ENCODE assay signal across 15 mouse cellular contexts in genomic region chr12:11887291-11887690, GRCm38 (mm10).
"Had no signal": no experiment of that assay in that cellular context is flagged by ENCODE, and none has a peak within 500 bp of the region (broad histone marks: within the 10 kb centered on the region; RNA-seq: fewer than 3 reads in every experiment).

No protein-coding gene starts in this region.

- DNase-seq: kidney, adult 8-10 months; kidney, postnatal 10 days; kidney, postnatal 4 days; liver; lung, adult 18-20 months; lung, postnatal 14 days; right cerebral cortex, adult 18-20 months; right cerebral cortex, postnatal 14 days; right cerebral cortex, postnatal 4 days; thymus, adult 2 months; thymus, postnatal 14 days; thymus, postnatal 4 days had no signal

- ATAC-seq: liver, embryonic 12.5 days; midbrain, embryonic 13.5 days; midbrain, embryonic 16.5 days had no signal
